ENCODE assay signal across 9 mouse cellular contexts in the genomic region with DNA sequence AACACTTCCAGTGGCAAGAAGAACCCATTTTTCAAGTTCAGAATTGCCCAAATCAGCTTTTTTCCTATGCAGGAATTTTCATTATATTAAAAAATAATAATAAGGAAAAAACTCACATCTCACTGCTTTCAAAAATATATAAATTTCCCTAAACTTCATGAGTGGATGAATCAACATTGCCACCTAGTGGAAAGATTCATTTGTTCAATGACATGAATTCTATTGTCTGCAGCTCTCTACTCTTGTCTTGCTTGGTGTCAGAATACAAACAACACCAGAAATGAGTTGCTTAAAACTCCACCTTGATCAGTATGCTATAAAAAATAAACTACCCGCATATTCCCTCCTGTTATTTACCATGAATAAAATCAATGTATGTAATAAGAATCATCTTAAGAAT.
A peak's percentile ranks its signal among the peaks of the same experiment; 100 is the strongest.
DNase-seq lines count a peak whose midpoint lies in the region; ATAC-seq lines count a peak whose summit lies in the region.
"Had no signal": no experiment of that assay in that cellular context is flagged by ENCODE, and none has a peak within 500 bp of the region (broad histone marks: within the 10 kb centered on the region; RNA-seq: fewer than 3 reads in every experiment).

No protein-coding gene starts in this region.

- no peak overlapping the region for H3K4me2 ChIP-seq in hindbrain, embryonic 11.5 days (replicated peaks; ENCODE audit: low read depth, low read length)
- no peak overlapping the region for H3K4me2 ChIP-seq in neural tube, embryonic 11.5 days (ENCODE audit: low read depth)
- no peak overlapping the region for H3K4me2 ChIP-seq in forebrain, embryonic 15.5 days (replicated peaks)

- no peak for ATAC-seq in hindbrain, embryonic 11.5 days (ENCODE audit: low FRiP score)
- ATAC-seq in neural tube, embryonic 11.5 days (ENCODE audit: insufficient read depth, low FRiP score, low TSS enrichment): no peak
- peak; percentile 63; the same call in 1 of the 2 replicates for ATAC-seq in forebrain, embryonic 15.5 days (replicated peaks)
- no peak for ATAC-seq in activated CD4-positive, CD25-positive, alpha-beta regulatory T cell, adult 4 months

- H3K27ac ChIP-seq in hindbrain, embryonic 11.5 days (ENCODE audit: low read depth, low read length): no peak overlapping the region
- no peak overlapping the region for H3K27ac ChIP-seq in hindbrain, embryonic 10.5 days
- no peak overlapping the region for H3K27ac ChIP-seq in neural tube, embryonic 11.5 days (ENCODE audit: low read depth, low read length)
- H3K27ac ChIP-seq in forebrain, embryonic 15.5 days (replicated peaks): no peak overlapping the region

- no peaks in the 10 kb centered on the region for H3K9me3 ChIP-seq in hindbrain, embryonic 11.5 days (ENCODE audit: control insufficient read depth, low read length)
- H3K9me3 ChIP-seq in hindbrain, embryonic 10.5 days: no peaks in the 10 kb centered on the region
- no peaks in the 10 kb centered on the region for H3K9me3 ChIP-seq in neural tube, embryonic 11.5 days (ENCODE audit: control insufficient read depth, low read length)
- no peaks in the 10 kb centered on the region for H3K9me3 ChIP-seq in forebrain, embryonic 15.5 days

- H3K27me3 ChIP-seq in hindbrain, embryonic 11.5 days (ENCODE audit: control insufficient read depth, insufficient read depth, low read length): no peaks in the 10 kb centered on the region
- H3K27me3 ChIP-seq in hindbrain, embryonic 10.5 days (ENCODE audit: insufficient read depth, poor library complexity, severe bottlenecking): no peaks in the 10 kb centered on the region
- H3K27me3 ChIP-seq in neural tube, embryonic 11.5 days (ENCODE audit: control insufficient read depth, insufficient read depth, low read length): no peaks in the 10 kb centered on the region
- H3K27me3 ChIP-seq in forebrain, embryonic 15.5 days: no peaks in the 10 kb centered on the region

- no peak overlapping the region for H3K9ac ChIP-seq in hindbrain, embryonic 11.5 days (ENCODE audit: low read depth, low read length)
- no peak overlapping the region for H3K9ac ChIP-seq in neural tube, embryonic 11.5 days (ENCODE audit: low read length)
- H3K9ac ChIP-seq in forebrain, embryonic 15.5 days (replicated peaks): no peak overlapping the region

- WGBS in hindbrain, embryonic 11.5 days: 21% methylated on average over 1 of the region's 1 CpGs
- WGBS in hindbrain, embryonic 10.5 days: 38% methylated on average over 1 of the region's 1 CpGs
- 36% methylated on average over 1 of the region's 1 CpGs for WGBS in neural tube, embryonic 11.5 days
- 23% methylated on average over 1 of the region's 1 CpGs for WGBS in forebrain, embryonic 15.5 days

- no peaks in the 10 kb centered on the region for H3K4me1 ChIP-seq in hindbrain, embryonic 11.5 days (replicated peaks; ENCODE audit: control insufficient read depth, insufficient read depth, low read length)
- H3K4me1 ChIP-seq in hindbrain, embryonic 10.5 days (replicated peaks): no peaks in the 10 kb centered on the region
- H3K4me1 ChIP-seq in neural tube, embryonic 11.5 days (ENCODE audit: control insufficient read depth, insufficient read depth, low read length): no peaks in the 10 kb centered on the region
- H3K4me1 ChIP-seq in forebrain, embryonic 15.5 days: no peaks in the 10 kb centered on the region

- no peaks in the 10 kb centered on the region for H3K36me3 ChIP-seq in hindbrain, embryonic 11.5 days (ENCODE audit: control insufficient read depth, insufficient read depth, low read length)
- no peaks in the 10 kb centered on the region for H3K36me3 ChIP-seq in hindbrain, embryonic 10.5 days
- H3K36me3 ChIP-seq in neural tube, embryonic 11.5 days (ENCODE audit: control insufficient read depth, insufficient read depth, low read length): no peaks in the 10 kb centered on the region
- no peaks in the 10 kb centered on the region for H3K36me3 ChIP-seq in forebrain, embryonic 15.5 days

- no peak overlapping the region for H3K4me3 ChIP-seq in hindbrain, embryonic 11.5 days (ENCODE audit: low read depth, low read length)
- H3K4me3 ChIP-seq in hindbrain, embryonic 10.5 days: no peak overlapping the region
- no peak overlapping the region for H3K4me3 ChIP-seq in neural tube, embryonic 11.5 days (ENCODE audit: low read depth, low read length)
- no peak overlapping the region for H3K4me3 ChIP-seq in forebrain, embryonic 15.5 days
- H3K4me3 ChIP-seq: erythroblast, embryonic 14.5 days had no signal

- peak; percentile 52 for DNase-seq in hindbrain, embryonic 11.5 days (ENCODE audit: low spot score)
- DNase-seq in hindbrain, embryonic 10.5 days (ENCODE audit: low spot score): no peak
- peak; percentile 11 for DNase-seq in neural tube, embryonic 11.5 days (ENCODE audit: low spot score)
- no peak for DNase-seq in neural tube, embryonic 10.5 days (ENCODE audit: extremely low spot score, low spot score)
- peak; percentile 29 for DNase-seq in telencephalon, adult 2 months (ENCODE audit: low read depth, low spot score)
- DNase-seq in gastrocnemius, postnatal 4 days (ENCODE audit: low spot score in 2 of 2): no peak

Comparison
In these comparisons a context has a peak if more than half of its experiments do, and no peak if none do; other contexts are left out.
1. DNase-seq: peak in hindbrain, embryonic 11.5 days (single experiment), neural tube, embryonic 11.5 days (single experiment) and telencephalon, adult 2 months (single experiment); none in hindbrain, embryonic 10.5 days (single experiment), neural tube, embryonic 10.5 days (single experiment) and gastrocnemius, postnatal 4 days (0 of 2).